Mouse (Mus musculus) heart, adult 9 months (tissue): ENCODE results near the gene Epb41l4b.

Experiments used
- DNase-seq, 2 experiments: peaks; one replicate each; pipeline ENCODE4 v3.0.0; 2022; ENCODE audit warnings: low spot score in 2 of 2

Epb41l4b gene

GRCm38 (mm10) chr4:56944286-56944685, 199.0 kb downstream of the Epb41l4b start:
- DNase-seq: peak; percentile 30 to 54

DNA sequence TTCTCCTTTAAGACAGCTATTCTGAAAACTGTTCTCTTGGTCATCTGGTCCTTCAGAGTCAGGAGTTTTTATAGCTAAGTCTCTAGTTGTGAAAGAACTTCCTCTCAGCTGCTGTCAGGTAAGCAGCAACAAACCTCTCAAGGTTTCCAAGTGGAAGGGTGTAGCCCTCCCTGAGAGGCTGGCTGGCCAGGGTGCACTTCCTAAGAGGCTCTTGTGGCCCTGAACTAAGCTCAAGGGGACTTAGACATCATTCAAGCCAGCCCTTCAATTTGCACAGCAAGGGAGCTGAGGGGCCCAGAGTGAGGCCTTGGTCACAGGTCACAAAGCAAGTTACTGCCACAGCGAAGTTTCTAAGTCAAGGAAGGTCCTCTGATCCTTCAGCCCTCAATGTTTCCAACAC, 200.0 kb downstream of the Epb41l4b start:
- no peak for DNase-seq

GRCm38 (mm10) chr4:56942567-56942966, 200.7 kb downstream of the Epb41l4b start:
- no peak for DNase-seq
